ENCODE assay signal across 15 mouse cellular contexts in genomic region chr11:70446756-70447155, GRCm38 (mm10). TPM values are rescaled to one million over a fixed set of nuclear protein-coding genes. Genes with fewer than 3 reads are reported as not detected.
A peak's percentile ranks its signal among the peaks of the same experiment; 100 is the strongest.
DNase-seq lines count a peak whose midpoint lies in the region; ATAC-seq and TF ChIP-seq lines count a peak whose summit lies in the region.
"Had no signal": no experiment of that assay in that cellular context is flagged by ENCODE, and none has a peak within 500 bp of the region (broad histone marks: within the 10 kb centered on the region; RNA-seq: fewer than 3 reads in every experiment).

No protein-coding gene starts in this region.

- H3K4me1 ChIP-seq in forebrain, embryonic 16.5 days (replicated peaks; ENCODE audit: control insufficient read depth, insufficient read depth, low read length), result no peaks in the 10 kb centered on the region

- H3K4me3 ChIP-seq in layer of hippocampus, adult 2 months, result no peak overlapping the region
- H3K4me3 ChIP-seq in forebrain, embryonic 16.5 days (replicated peaks; ENCODE audit: low read length), result no peak overlapping the region

- ATAC-seq in megakaryocyte, adult 5-6 weeks (ENCODE audit: poor library complexity, severe bottlenecking), result peak; percentile 71
- ATAC-seq in forebrain, embryonic 16.5 days, result no peak
- ATAC-seq in frontal cortex, adult (ENCODE audit: low TSS enrichment), result no peak
- ATAC-seq: CD4-positive, CD25-positive, alpha-beta regulatory T cell, adult 4 months; midbrain, embryonic 16.5 days had no signal

- DNase-seq in layer of hippocampus, adult 2 months (ENCODE audit: low spot score in 2 of 2), result no peak
- DNase-seq in layer of hippocampus, postnatal 10 days (ENCODE audit: low spot score in 2 of 2), result no peak
- DNase-seq in A20 (ENCODE audit: low read depth, low spot score) (peak; percentile 51), adipocyte (ENCODE audit: low spot score) (peak; percentile 52)
- DNase-seq in urinary bladder, adult 2 months (ENCODE audit: low spot score), result no peak
- DNase-seq: adrenal gland, postnatal 14 days; cerebellum, adult 11 months; heart, postnatal 10 days; lung, postnatal 10 days; right cerebral cortex, adult 18-20 months had no signal

- H3K9me3 ChIP-seq in forebrain, embryonic 16.5 days (ENCODE audit: control insufficient read depth, low read length), result no peaks in the 10 kb centered on the region

- H3K27ac ChIP-seq in layer of hippocampus, adult 2 months, result 0 out of 2 replicates have a peak overlapping the region, but pooled peaks have one; percentile 28
- no peak overlapping the region for H3K27ac ChIP-seq in forebrain, embryonic 16.5 days (ENCODE audit: low read length)

- H3K9ac ChIP-seq in forebrain, embryonic 16.5 days (replicated peaks; ENCODE audit: low read depth, low read length), result no peak overlapping the region

- no peaks in the 10 kb centered on the region for H3K36me3 ChIP-seq in forebrain, embryonic 16.5 days (ENCODE audit: control insufficient read depth, insufficient read depth)

- 52% methylated on average over 3 of the region's 3 CpGs for WGBS in forebrain, embryonic 16.5 days

- no peak overlapping the region for H3K4me2 ChIP-seq in forebrain, embryonic 16.5 days (ENCODE audit: low read length)

- peak; percentile 41 for TF ChIP-seq CTCF in layer of hippocampus, adult 2 months (conservative IDR thresholded peaks at IDR 0.05)

- no peaks in the 10 kb centered on the region for H3K27me3 ChIP-seq in forebrain, embryonic 16.5 days (replicated peaks; ENCODE audit: control insufficient read depth, insufficient read depth, low read length)

RNA-seq across cellular contexts. Expression of gene Med11, which starts 5.0 kb away (rescaled TPM):
- 10 to 100 TPM; 13.5 to 15.6 TPM for total RNA-seq in layer of hippocampus, adult 2 months (2021)
- 10 to 100 TPM; 20.5 TPM for total RNA-seq in layer of hippocampus, postnatal 10 days (2021)
- total RNA-seq in megakaryocyte, adult 5-6 weeks (2015), result 42.2 and 64.0 TPM in 2 replicates
- total RNA-seq in megakaryocyte, adult 5-6 weeks (2017), result 47.8 and 55.3 TPM in 2 replicates
- 39.8 and 46.0 TPM in 2 replicates for polyA plus RNA-seq in forebrain, embryonic 16.5 days (2015; fragmentation: Nextera tagmentation; extraction: Ambion mirVana)
- polyA plus RNA-seq in urinary bladder, adult 2 months (2012; rRNA removed), result 20.1 and 20.8 TPM in 2 replicates

RNA-seq across cellular contexts. Expression of gene Zmynd15, which starts 12.5 kb away (rescaled TPM):
- total RNA-seq in layer of hippocampus, adult 2 months (2021), result under 1 TPM; 0.12 to 0.72 TPM
- total RNA-seq in layer of hippocampus, postnatal 10 days (2021), result 1 to 10 TPM in 1 of 2 experiments, under 1 TPM in 1; 0.96 to 1.1 TPM
- total RNA-seq in megakaryocyte, adult 5-6 weeks (2015), result 0.13 TPM in 1 of 2 replicates, not detected in the other
- 0.04 TPM in 1 of 2 replicates, not detected in the other for total RNA-seq in megakaryocyte, adult 5-6 weeks (2017)
- 0.46 and 0.90 TPM in 2 replicates for polyA plus RNA-seq in forebrain, embryonic 16.5 days (2015; fragmentation: Nextera tagmentation; extraction: Ambion mirVana)
- polyA plus RNA-seq in urinary bladder, adult 2 months (2012; rRNA removed), result 3.9 and 4.4 TPM in 2 replicates
- polyA plus RNA-seq: CD4-positive, CD25-positive, alpha-beta regulatory T cell, adult 4 months had no signal

RNA-seq across cellular contexts. Expression of gene Cxcl16, which starts 13.0 kb away (rescaled TPM):
- total RNA-seq in layer of hippocampus, adult 2 months (2021), result 1 to 10 TPM in 1 of 2 experiments, under 1 TPM in 1; 0.96 to 1.1 TPM
- under 1 TPM; 0.42 to 0.69 TPM for total RNA-seq in layer of hippocampus, postnatal 10 days (2021)
- total RNA-seq in megakaryocyte, adult 5-6 weeks (2015), result 0.84 and 1.9 TPM in 2 replicates
- 1.2 and 1.7 TPM in 2 replicates for total RNA-seq in megakaryocyte, adult 5-6 weeks (2017)
- polyA plus RNA-seq in forebrain, embryonic 16.5 days (2015; fragmentation: Nextera tagmentation; extraction: Ambion mirVana), result 1.7 and 2.0 TPM in 2 replicates
- 28.9 and 29.2 TPM in 2 replicates for polyA plus RNA-seq in urinary bladder, adult 2 months (2012; rRNA removed)

RNA-seq across cellular contexts. Expression of gene Arrb2, which starts 14.3 kb away (rescaled TPM):
- 10 to 100 TPM; 99.9 TPM for total RNA-seq in layer of hippocampus, adult 2 months (2021)
- total RNA-seq in layer of hippocampus, postnatal 10 days (2021), result 10 to 100 TPM; 92.5 to 96.0 TPM
- total RNA-seq in megakaryocyte, adult 5-6 weeks (2015), result 140 and 157 TPM in 2 replicates
- total RNA-seq in megakaryocyte, adult 5-6 weeks (2017), result 125 and 141 TPM in 2 replicates
- polyA plus RNA-seq in forebrain, embryonic 16.5 days (2015; fragmentation: Nextera tagmentation; extraction: Ambion mirVana), result 36.0 and 51.2 TPM in 2 replicates
- 18.5 and 22.0 TPM in 2 replicates for polyA plus RNA-seq in urinary bladder, adult 2 months (2012; rRNA removed)

RNA-seq across cellular contexts. Expression of gene Pelp1, which starts 36.9 kb away (rescaled TPM):
- total RNA-seq in layer of hippocampus, adult 2 months (2021), result 10 to 100 TPM; 33.2 to 40.1 TPM
- 10 to 100 TPM; 41.3 to 46.8 TPM for total RNA-seq in layer of hippocampus, postnatal 10 days (2021)
- total RNA-seq in megakaryocyte, adult 5-6 weeks (2015), result 12.1 and 13.2 TPM in 2 replicates
- 5.8 and 7.4 TPM in 2 replicates for total RNA-seq in megakaryocyte, adult 5-6 weeks (2017)
- polyA plus RNA-seq in forebrain, embryonic 16.5 days (2015; fragmentation: Nextera tagmentation; extraction: Ambion mirVana), result 35.6 and 38.5 TPM in 2 replicates
- polyA plus RNA-seq in urinary bladder, adult 2 months (2012; rRNA removed), result 11.1 and 15.3 TPM in 2 replicates

Comparison
In these comparisons a context has a peak if more than half of its experiments do, and no peak if none do; other contexts are left out.
1. DNase-seq: peak in A20 (single experiment) and adipocyte (single experiment); none in layer of hippocampus, adult 2 months (0 of 2), layer of hippocampus, postnatal 10 days (0 of 2) and urinary bladder, adult 2 months (single experiment).